Mouse (Mus musculus) retina, embryonic 14.5 days (tissue): ENCODE measurements at regions not wholly inside any gene's neighbourhood (a gene's known extent, or its start where the extent isn't known, plus 50 kb on each side); places are given as distances from the start of the nearest gene placed in this dataset.
"Not testable (repeated sequence)": the region's sequence is repeated elsewhere in the genome, so short reads cannot be mapped to it uniquely, and the experiment has no call there.

Experiments used
- DNase-seq: peaks from one replicate; pipeline ENCODE4 v3.0.0-alpha.2; 2015; ENCODE audit warnings: low spot score

GRCm38 (mm10) chr6:22506871-22507270 lies 150.8 kb upstream of the Fam3c start:
- no peak for DNase-seq

GRCm38 (mm10) chr6:22497306-22497705 lies 141.3 kb upstream of the Fam3c start:
- no peak for DNase-seq

GRCm38 (mm10) chr6:22496471-22496870 lies 140.4 kb upstream of the Fam3c start:
- no peak for DNase-seq

GRCm38 (mm10) chr6:22493632-22494260 lies 137.7 kb upstream of the Fam3c start:
- peak; percentile 92 for DNase-seq

GRCm38 (mm10) chr6:22492896-22493295 lies 136.9 kb upstream of the Fam3c start:
- DNase-seq = no peak

- no peak for DNase-seq
Measured at GRCm38 (mm10) chr6:22490762-22491161, 134.7 kb upstream of the Fam3c start.

- DNase-seq = no peak
Measured at GRCm38 (mm10) chr6:22487467-22487866, 131.4 kb upstream of the Fam3c start.

- no peak for DNase-seq
Measured at GRCm38 (mm10) chr6:22485828-22486518, 129.9 kb upstream of the Fam3c start.

GRCm38 (mm10) chr6:22482257-22482656 lies 126.2 kb upstream of the Fam3c start:
- DNase-seq = not testable (repeated sequence)

GRCm38 (mm10) chr6:22474604-22475003 lies 118.6 kb upstream of the Fam3c start:
- DNase-seq = no peak

- DNase-seq = no peak
Measured at GRCm38 (mm10) chr6:22474011-22474410, 118.0 kb upstream of the Fam3c start.

- not testable (repeated sequence) for DNase-seq
Measured at GRCm38 (mm10) chr6:22472400-22472799, 116.4 kb upstream of the Fam3c start.

- no peak for DNase-seq
Measured at GRCm38 (mm10) chr6:22467334-22467993, 111.4 kb upstream of the Fam3c start.

GRCm38 (mm10) chr6:22465926-22466325 lies 109.9 kb upstream of the Fam3c start:
- no peak for DNase-seq

- no peak for DNase-seq
Measured at GRCm38 (mm10) chr6:22459440-22460016, 103.5 kb upstream of the Fam3c start.

GRCm38 (mm10) chr6:22452203-22452602 lies 96.2 kb upstream of the Fam3c start:
- DNase-seq = no peak

GRCm38 (mm10) chr6:22450501-22450900 lies 94.5 kb upstream of the Fam3c start:
- DNase-seq = no peak

GRCm38 (mm10) chr6:22448906-22449305 lies 92.9 kb upstream of the Fam3c start:
- DNase-seq = no peak

GRCm38 (mm10) chr6:22447636-22448035 lies 91.6 kb upstream of the Fam3c start:
- DNase-seq = no peak

- DNase-seq = no peak
Measured at GRCm38 (mm10) chr6:22446621-22447310, 90.7 kb upstream of the Fam3c start.

GRCm38 (mm10) chr6:22444856-22445255 lies 88.8 kb upstream of the Fam3c start:
- not testable (repeated sequence) for DNase-seq

GRCm38 (mm10) chr6:22444220-22444619 lies 88.2 kb upstream of the Fam3c start:
- no peak for DNase-seq
